Mouse (Mus musculus): ENCODE measurements around the gene Sgsm1. TPM values are rescaled to one million over a fixed set of nuclear protein-coding genes. Genes with fewer than 3 reads are reported as not detected.

The Sgsm1 gene
- polyA plus RNA-seq, 1 experiment from 2014 or later: 19.4 TPM

- no peaks in the 10 kb centered on the region for H3K27me3 ChIP-seq (replicated peaks; ENCODE audit: control insufficient read depth, insufficient read depth, low read length)
- H3K36me3 ChIP-seq (ENCODE audit: control insufficient read depth, insufficient read depth, low read length): no peaks in the 10 kb centered on the region
- WGBS: 83% methylated on average over 13 of the region's 13 CpGs
- no peak overlapping the region for H3K4me2 ChIP-seq (ENCODE audit: low read length)
- H3K9me3 ChIP-seq (ENCODE audit: control insufficient read depth, low read length): no peaks in the 10 kb centered on the region
- H3K4me1 ChIP-seq (ENCODE audit: control insufficient read depth, insufficient read depth, low read depth, low read length): peaks cover 4% of the 10 kb centered on the region
- ATAC-seq: no peak
- no peak overlapping the region for H3K9ac ChIP-seq (ENCODE audit: low read depth, low read length)
- H3K27ac ChIP-seq (ENCODE audit: low read depth, low read length): peak overlapping the region; percentile 46
- H3K4me3 ChIP-seq (ENCODE audit: low read length): no peak overlapping the region
Observed at GRCm38 (mm10) chr5:113209898-113210297, 100.7 kb downstream of the Sgsm1 start.

- peaks cover 4% of the 10 kb centered on the region for H3K4me1 ChIP-seq (ENCODE audit: control insufficient read depth, insufficient read depth, low read depth, low read length)
- WGBS: 52% methylated on average over 11 of the region's 11 CpGs
- peak overlapping the region; percentile 46 for H3K27ac ChIP-seq (ENCODE audit: low read depth, low read length)
- H3K4me3 ChIP-seq (ENCODE audit: low read length): no peak overlapping the region
- no peak overlapping the region for H3K9ac ChIP-seq (ENCODE audit: low read depth, low read length)
- no peaks in the 10 kb centered on the region for H3K36me3 ChIP-seq (ENCODE audit: control insufficient read depth, insufficient read depth, low read length)
- no peak overlapping the region for H3K4me2 ChIP-seq (ENCODE audit: low read length)
- H3K9me3 ChIP-seq (ENCODE audit: control insufficient read depth, low read length): no peaks in the 10 kb centered on the region
- ATAC-seq: no peak; the same call in 1 of the 2 replicates
- no peaks in the 10 kb centered on the region for H3K27me3 ChIP-seq (replicated peaks; ENCODE audit: control insufficient read depth, insufficient read depth, low read length)
Observed at GRCm38 (mm10) chr5:113209401-113209750, 101.2 kb downstream of the Sgsm1 start.

- Histone ChIP-seq H3K36me3 (ENCODE audit: control insufficient read depth, insufficient read depth, low read length) (no peaks in the 10 kb centered on the region), H3K4me2 (ENCODE audit: low read length) (no peak overlapping the region), H3K27me3 (replicated peaks; ENCODE audit: control insufficient read depth, insufficient read depth, low read length) (no peaks in the 10 kb centered on the region), H3K27ac (ENCODE audit: low read depth, low read length) (peak overlapping the region; percentile 65), H3K4me3 (ENCODE audit: low read length) (no peak overlapping the region), H3K9me3 (ENCODE audit: control insufficient read depth, low read length) (no peaks in the 10 kb centered on the region), H3K4me1 (ENCODE audit: control insufficient read depth, insufficient read depth, low read depth, low read length) (peaks cover 4% of the 10 kb centered on the region), H3K9ac (ENCODE audit: low read depth, low read length) (no peak overlapping the region)
- ATAC-seq: peak; percentile 87
- 30% methylated on average over 11 of the region's 11 CpGs for WGBS
Observed at GRCm38 (mm10) chr5:113208622-113209400, 101.8 kb downstream of the Sgsm1 start.

GRCm38 (mm10) chr5:113208048-113208447 is 102.5 kb downstream of the Sgsm1 start:
- WGBS: 63% methylated on average over 4 of the region's 4 CpGs
- no peak overlapping the region for H3K4me2 ChIP-seq (ENCODE audit: low read length)
- ATAC-seq: no peak
- no peaks in the 10 kb centered on the region for H3K27me3 ChIP-seq (replicated peaks; ENCODE audit: control insufficient read depth, insufficient read depth, low read length)
- H3K9ac ChIP-seq (ENCODE audit: low read depth, low read length): no peak overlapping the region
- H3K4me3 ChIP-seq (ENCODE audit: low read length): no peak overlapping the region
- peaks cover 4% of the 10 kb centered on the region for H3K4me1 ChIP-seq (ENCODE audit: control insufficient read depth, insufficient read depth, low read depth, low read length)
- no peak overlapping the region; the same call in 1 of the 2 replicates for H3K27ac ChIP-seq (ENCODE audit: low read depth, low read length)
- H3K36me3 ChIP-seq (ENCODE audit: control insufficient read depth, insufficient read depth, low read length): no peaks in the 10 kb centered on the region
- H3K9me3 ChIP-seq (ENCODE audit: control insufficient read depth, low read length): no peaks in the 10 kb centered on the region

GRCm38 (mm10) chr5:113206670-113207352 is 103.8 kb downstream of the Sgsm1 start:
- H3K9me3 ChIP-seq (ENCODE audit: control insufficient read depth, low read length): no peaks in the 10 kb centered on the region
- H3K4me1 ChIP-seq (ENCODE audit: control insufficient read depth, insufficient read depth, low read depth, low read length): peaks cover 4% of the 10 kb centered on the region
- H3K4me3 ChIP-seq (ENCODE audit: low read length): no peak overlapping the region
- no peak overlapping the region for H3K9ac ChIP-seq (ENCODE audit: low read depth, low read length)
- no peaks in the 10 kb centered on the region for H3K36me3 ChIP-seq (ENCODE audit: control insufficient read depth, insufficient read depth, low read length)
- no peaks in the 10 kb centered on the region for H3K27me3 ChIP-seq (replicated peaks; ENCODE audit: control insufficient read depth, insufficient read depth, low read length)
- H3K27ac ChIP-seq (ENCODE audit: low read depth, low read length): no peak overlapping the region
- no peak overlapping the region for H3K4me2 ChIP-seq (ENCODE audit: low read length)
- WGBS: 62% methylated on average over 9 of the region's 9 CpGs
- no peak for ATAC-seq

GRCm38 (mm10) chr5:113204193-113204592 is 106.4 kb downstream of the Sgsm1 start:
- Histone ChIP-seq H3K4me3 (ENCODE audit: low read length) (no peak overlapping the region), H3K9ac (ENCODE audit: low read depth, low read length) (no peak overlapping the region), H3K4me2 (ENCODE audit: low read length) (no peak overlapping the region), H3K4me1 (ENCODE audit: control insufficient read depth, insufficient read depth, low read depth, low read length) (peaks cover 4% of the 10 kb centered on the region), H3K36me3 (ENCODE audit: control insufficient read depth, insufficient read depth, low read length) (no peaks in the 10 kb centered on the region), H3K9me3 (ENCODE audit: control insufficient read depth, low read length) (no peaks in the 10 kb centered on the region), H3K27me3 (replicated peaks; ENCODE audit: control insufficient read depth, insufficient read depth, low read length) (no peaks in the 10 kb centered on the region), H3K27ac (ENCODE audit: low read depth, low read length) (no peak overlapping the region)
- no peak for ATAC-seq
- WGBS: 89% methylated on average over 9 of the region's 9 CpGs

GRCm38 (mm10) chr5:113199772-113200134 is 110.8 kb downstream of the Sgsm1 start:
- Histone ChIP-seq H3K4me1 (ENCODE audit: control insufficient read depth, insufficient read depth, low read depth, low read length) (no peaks in the 10 kb centered on the region), H3K4me3 (ENCODE audit: low read length) (no peak overlapping the region), H3K36me3 (ENCODE audit: control insufficient read depth, insufficient read depth, low read length) (no peaks in the 10 kb centered on the region), H3K4me2 (ENCODE audit: low read length) (no peak overlapping the region), H3K27ac (ENCODE audit: low read depth, low read length) (peak overlapping the region; percentile 20), H3K9ac (ENCODE audit: low read depth, low read length) (no peak overlapping the region), H3K9me3 (ENCODE audit: control insufficient read depth, low read length) (no peaks in the 10 kb centered on the region), H3K27me3 (replicated peaks; ENCODE audit: control insufficient read depth, insufficient read depth, low read length) (no peaks in the 10 kb centered on the region)
- ATAC-seq: no peak
- 82% methylated on average over 10 of the region's 10 CpGs for WGBS

- H3K36me3 ChIP-seq (ENCODE audit: control insufficient read depth, insufficient read depth, low read length): no peaks in the 10 kb centered on the region
- no peak overlapping the region for H3K4me3 ChIP-seq (ENCODE audit: low read length)
- 48% methylated on average over 8 of the region's 8 CpGs for whole genome bisulfite sequencing
- no peaks in the 10 kb centered on the region for H3K9me3 ChIP-seq (ENCODE audit: control insufficient read depth, low read length)
- no peaks in the 10 kb centered on the region for H3K4me1 ChIP-seq (ENCODE audit: control insufficient read depth, insufficient read depth, low read depth, low read length)
- no peak overlapping the region for H3K9ac ChIP-seq (ENCODE audit: low read depth, low read length)
- ATAC-seq: no peak
- no peak overlapping the region for H3K4me2 ChIP-seq (ENCODE audit: low read length)
- peak overlapping the region; percentile 4 for H3K27ac ChIP-seq (ENCODE audit: low read depth, low read length)
- H3K27me3 ChIP-seq (replicated peaks; ENCODE audit: control insufficient read depth, insufficient read depth, low read length): no peaks in the 10 kb centered on the region
Observed at GRCm38 (mm10) chr5:113199126-113199771, 111.3 kb downstream of the Sgsm1 start.
